ENCODE assay signal across 10 mouse cellular contexts in genomic region chr6:6874073-6874771, GRCm38 (mm10). TPM values are rescaled to one million over a fixed set of nuclear protein-coding genes. Genes with fewer than 3 reads are reported as not detected.
DNase-seq lines count a peak whose midpoint lies in the region; ATAC-seq lines count a peak whose summit lies in the region.
"Had no signal": no experiment of that assay in that cellular context is flagged by ENCODE, and none has a peak within 500 bp of the region (broad histone marks: within the 10 kb centered on the region; RNA-seq: fewer than 3 reads in every experiment).

No protein-coding gene starts in this region.

- peak; percentile 61 for ATAC-seq in embryonic facial prominence, embryonic 11.5 days (replicated peaks; ENCODE audit: insufficient number of reproducible peaks, low FRiP score, low TSS enrichment, low read depth)
- no peak for ATAC-seq in intestine, embryonic 14.5 days (replicated peaks; ENCODE audit: low FRiP score, low TSS enrichment, low read depth)
- ATAC-seq: activated CD4-positive, CD25-positive, alpha-beta regulatory T cell, adult 4 months had no signal

- under 1% methylated on average over 24 of the region's 25 CpGs for WGBS in embryonic facial prominence, embryonic 11.5 days
- WGBS in intestine, embryonic 14.5 days, result under 1% methylated on average over 23 of the region's 25 CpGs

- peak overlapping the region; percentile 59 for H3K9ac ChIP-seq in embryonic facial prominence, embryonic 11.5 days (replicated peaks; ENCODE audit: low read length)
- no peak overlapping the region for H3K9ac ChIP-seq in intestine, embryonic 14.5 days (ENCODE audit: low read length)
- H3K9ac ChIP-seq: stomach, embryonic 15.5 days had no signal

- peak overlapping the region; percentile 45 for H3K4me2 ChIP-seq in embryonic facial prominence, embryonic 11.5 days (ENCODE audit: low read depth, low read length)
- no peak overlapping the region for H3K4me2 ChIP-seq in intestine, embryonic 14.5 days (ENCODE audit: low read length)
- H3K4me2 ChIP-seq: stomach, embryonic 15.5 days had no signal

- no peaks in the 10 kb centered on the region for H3K9me3 ChIP-seq in embryonic facial prominence, embryonic 11.5 days (replicated peaks; ENCODE audit: control insufficient read depth, low read length)
- no peaks in the 10 kb centered on the region for H3K9me3 ChIP-seq in intestine, embryonic 14.5 days (ENCODE audit: control insufficient read depth, low read length)
- H3K9me3 ChIP-seq: stomach, embryonic 15.5 days had no signal

- peaks cover 58% of the 10 kb centered on the region for H3K27me3 ChIP-seq in embryonic facial prominence, embryonic 11.5 days (ENCODE audit: control insufficient read depth, insufficient read depth, low read length)
- H3K27me3 ChIP-seq in intestine, embryonic 14.5 days (replicated peaks; ENCODE audit: control insufficient read depth, insufficient read depth, low read length), result peaks cover 100% of the 10 kb centered on the region

- peak overlapping the region; percentile 20 for H3K4me3 ChIP-seq in embryonic facial prominence, embryonic 11.5 days (ENCODE audit: low read depth, low read length)
- no peak overlapping the region for H3K4me3 ChIP-seq in intestine, embryonic 14.5 days (ENCODE audit: low read depth, low read length)
- H3K4me3 ChIP-seq: stomach, embryonic 15.5 days had no signal

- peak overlapping the region; percentile 86 for H3K27ac ChIP-seq in embryonic facial prominence, embryonic 11.5 days (replicated peaks; ENCODE audit: low read depth, low read length)
- no peak overlapping the region for H3K27ac ChIP-seq in intestine, embryonic 14.5 days (ENCODE audit: low read depth)
- H3K27ac ChIP-seq: stomach, embryonic 15.5 days had no signal

- no peaks in the 10 kb centered on the region for H3K36me3 ChIP-seq in embryonic facial prominence, embryonic 11.5 days (replicated peaks; ENCODE audit: control insufficient read depth, insufficient read depth, low read depth, low read length)
- H3K36me3 ChIP-seq in intestine, embryonic 14.5 days (ENCODE audit: control insufficient read depth, insufficient read depth, low read length), result no peaks in the 10 kb centered on the region
- H3K36me3 ChIP-seq: stomach, embryonic 15.5 days had no signal

- no peaks in the 10 kb centered on the region for H3K4me1 ChIP-seq in embryonic facial prominence, embryonic 11.5 days (ENCODE audit: control insufficient read depth, insufficient read depth, low read length)
- H3K4me1 ChIP-seq in intestine, embryonic 14.5 days (replicated peaks; ENCODE audit: control insufficient read depth, insufficient read depth, low read length), result no peaks in the 10 kb centered on the region

- peak; percentile 74 for DNase-seq in ZHBTc4 (ENCODE audit: low read depth, low spot score)
- DNase-seq in embryonic facial prominence, embryonic 11.5 days (ENCODE audit: low spot score), result peak; percentile 54
- peak; percentile 71 for DNase-seq in intestine, embryonic 14.5 days (ENCODE audit: low spot score)
- DNase-seq in neural tube, embryonic 10.5 days (ENCODE audit: extremely low spot score, low spot score), result peak; percentile 59
- no peak for DNase-seq in urinary bladder, adult 18-20 months (ENCODE audit: low spot score in 2 of 2)
- DNase-seq in kidney, postnatal 4 days, result no peak
- no peak for DNase-seq in thymus, postnatal 14 days
- DNase-seq: gastrocnemius, postnatal 36 days had no signal

RNA-seq across cellular contexts. Expression of gene Dlx5, which starts 7.7 kb away (rescaled TPM):
- polyA plus RNA-seq in embryonic facial prominence, embryonic 11.5 days (2014; fragmentation: Nextera tagmentation; extraction: Ambion mirVana), result 54.5 and 63.8 TPM in 2 replicates
- polyA plus RNA-seq in intestine, embryonic 14.5 days (2014; fragmentation: Nextera tagmentation; extraction: Ambion mirVana), result 2.4 and 2.8 TPM in 2 replicates
- polyA plus RNA-seq: activated CD4-positive, CD25-positive, alpha-beta regulatory T cell, adult 4 months had no signal

RNA-seq across cellular contexts. Expression of gene Dlx6, which starts 11.1 kb away (rescaled TPM):
- polyA plus RNA-seq in embryonic facial prominence, embryonic 11.5 days (2014; fragmentation: Nextera tagmentation; extraction: Ambion mirVana), result 3.2 and 5.1 TPM in 2 replicates
- not detected in 2 replicates for polyA plus RNA-seq in intestine, embryonic 14.5 days (2014; fragmentation: Nextera tagmentation; extraction: Ambion mirVana)
- polyA plus RNA-seq: activated CD4-positive, CD25-positive, alpha-beta regulatory T cell, adult 4 months had no signal

Comparison
In these comparisons a context has a peak if more than half of its experiments do, and no peak if none do; other contexts are left out.
1. DNase-seq: peak in ZHBTc4 (single experiment), embryonic facial prominence, embryonic 11.5 days (single experiment), intestine, embryonic 14.5 days (single experiment) and neural tube, embryonic 10.5 days (single experiment); none in urinary bladder, adult 18-20 months (0 of 2), kidney, postnatal 4 days (0 of 2) and thymus, postnatal 14 days (single experiment).
2. RNA of gene Dlx5, which starts 7.7 kb away (polyA plus RNA-seq): 54.5 to 63.8 TPM in embryonic facial prominence, embryonic 11.5 days; 2.4 to 2.8 TPM in intestine, embryonic 14.5 days; every median in the first group is over 10 times any median in the second.